Mouse (Mus musculus) lung, embryonic 16.5 days (tissue): ENCODE results near the gene Arf3. TPM values are rescaled to one million over a fixed set of nuclear protein-coding genes. Genes with fewer than 3 reads are reported as not detected.

Experiments used
- ATAC-seq: fragments of 200-750 bp; cut with Nextera tagmentation; 2 replicates; pipeline ENCODE4 v1.8.0; 2017; ENCODE audit warnings: low read depth, mild to moderate bottlenecking, moderate library complexity
- H3K27ac ChIP-seq: fragments of 300-500 bp; sonication (generic); 2 replicates; pipeline ENCODE4 v1.5.1; 2014; ENCODE audit warnings: mild to moderate bottlenecking, control low read depth, low read length
- H3K27me3 ChIP-seq: fragments of 300-500 bp; sonication (generic); 2 replicates; pipeline ENCODE4 v1.6.1; 2014; ENCODE audit warnings: low read depth, low read length, mixed read lengths; ENCODE audit not compliant: control insufficient read depth, insufficient read depth
- H3K36me3 ChIP-seq: fragments of 300-500 bp; sonication (generic); 2 replicates; pipeline ENCODE4 v1.6.1; 2014; ENCODE audit warnings: low read length; ENCODE audit not compliant: control insufficient read depth, insufficient read depth
- H3K4me1 ChIP-seq: fragments of 300-500 bp; sonication (generic); replicated peaks from 2 replicates; pipeline ENCODE4 v1.6.1; 2014; ENCODE audit warnings: low read length, mixed read lengths; ENCODE audit not compliant: control insufficient read depth, insufficient read depth
- H3K4me2 ChIP-seq: fragments of 300-500 bp; sonication (generic); 2 replicates; pipeline ENCODE4 v1.6.1; 2014; ENCODE audit warnings: low read depth, low read length, control low read depth
- H3K4me3 ChIP-seq: fragments of 300-500 bp; sonication (generic); 2 replicates; pipeline ENCODE4 v1.5.1; 2014; ENCODE audit warnings: mild to moderate bottlenecking, low read length, control low read depth
- H3K9ac ChIP-seq: fragments of 300-500 bp; sonication (generic); 2 replicates; pipeline ENCODE4 v1.6.1; 2014; ENCODE audit warnings: low read length, control low read depth
- H3K9me3 ChIP-seq: fragments of 300-500 bp; sonication (generic); 2 replicates; pipeline ENCODE4 v1.6.1; 2016; ENCODE audit warnings: low read length; ENCODE audit not compliant: control insufficient read depth
- WGBS: fragments of 180-500 bp; shearing (Covaris S2); extraction: QIAGEN DNeasy Blood & Tissue Kit; methylation state at CpG from one replicate; pipeline ENCODE4 v1.1.7; 2014; 5-methylcytosine and 5-hydroxymethylcytosine counted together
- polyA plus RNA-seq: library from polyadenylated mRNA; unstranded; fragments of >200 nt; fragmentation: Nextera tagmentation; extraction: Ambion mirVana; gene quantifications from 2 replicates; pipeline ENCODE4 v1.2.1, GENCODE M21; 2015

The Arf3 gene
- polyA plus RNA-seq, 1 experiment from 2014 or later = 40.6 TPM

- no peaks in the 10 kb centered on the region for H3K9me3 ChIP-seq
- H3K9ac ChIP-seq = 0 out of 2 replicates have a peak overlapping the region, but pooled peaks have one; percentile 26
- H3K4me1 ChIP-seq = peaks cover 24% of the 10 kb centered on the region
- H3K27me3 ChIP-seq = peaks cover 79% of the 10 kb centered on the region
- H3K4me3 ChIP-seq = no peak overlapping the region
- ATAC-seq = no peak
- no peak overlapping the region for H3K27ac ChIP-seq
- 21% methylated on average over 15 of the region's 15 CpGs for WGBS
- H3K4me2 ChIP-seq = no peak overlapping the region
- no peaks in the 10 kb centered on the region for H3K36me3 ChIP-seq
Observed at GRCm38 (mm10) chr15:98774096-98774495, 11.1 kb upstream of the Arf3 start.

DNA sequence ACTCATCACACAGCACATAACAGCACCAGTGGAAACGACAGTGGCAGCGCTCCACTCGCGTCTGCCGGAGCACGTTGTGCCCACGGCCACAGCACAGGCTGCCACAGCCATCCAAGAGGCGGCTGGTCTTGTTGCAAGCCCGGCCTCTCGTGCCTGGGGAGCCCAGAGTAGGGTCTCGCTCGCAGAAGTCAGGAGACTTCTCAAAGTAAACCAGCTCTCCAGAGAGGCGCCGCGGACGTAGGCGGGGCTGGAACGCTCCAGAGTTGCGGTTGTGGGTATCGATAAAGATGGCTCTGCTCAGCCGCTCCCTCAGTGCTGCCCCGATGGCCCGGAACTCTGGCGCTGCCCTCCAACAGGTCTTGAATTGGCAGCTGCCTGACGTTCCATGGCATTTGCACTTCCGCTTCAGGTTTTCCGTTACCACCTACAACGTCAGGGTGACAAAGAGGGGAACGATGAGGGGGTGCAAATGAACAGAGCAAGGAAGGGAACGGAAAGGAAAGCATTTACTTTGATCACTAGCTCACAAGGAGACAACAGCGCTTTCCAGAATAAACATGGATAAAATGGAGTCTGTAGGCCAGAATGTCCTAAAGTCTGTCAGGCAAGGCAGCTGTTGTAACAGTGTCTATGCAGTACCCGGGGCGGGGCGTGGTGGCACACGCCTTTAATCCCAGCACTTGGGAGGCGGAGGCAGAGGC is 9.6 kb upstream of the Arf3 start:
- Histone ChIP-seq H3K27ac (no peak overlapping the region), H3K4me2 (peak overlapping the region; percentile 75), H3K4me3 (peak overlapping the region; percentile 46), H3K4me1 (peaks cover 18% of the 10 kb centered on the region), H3K36me3 (no peaks in the 10 kb centered on the region), H3K9ac (peak overlapping the region; percentile 55), H3K27me3 (peaks cover 65% of the 10 kb centered on the region), H3K9me3 (no peaks in the 10 kb centered on the region)
- WGBS = 1% methylated on average over 36 of the region's 36 CpGs
- no peak for ATAC-seq

DNA sequence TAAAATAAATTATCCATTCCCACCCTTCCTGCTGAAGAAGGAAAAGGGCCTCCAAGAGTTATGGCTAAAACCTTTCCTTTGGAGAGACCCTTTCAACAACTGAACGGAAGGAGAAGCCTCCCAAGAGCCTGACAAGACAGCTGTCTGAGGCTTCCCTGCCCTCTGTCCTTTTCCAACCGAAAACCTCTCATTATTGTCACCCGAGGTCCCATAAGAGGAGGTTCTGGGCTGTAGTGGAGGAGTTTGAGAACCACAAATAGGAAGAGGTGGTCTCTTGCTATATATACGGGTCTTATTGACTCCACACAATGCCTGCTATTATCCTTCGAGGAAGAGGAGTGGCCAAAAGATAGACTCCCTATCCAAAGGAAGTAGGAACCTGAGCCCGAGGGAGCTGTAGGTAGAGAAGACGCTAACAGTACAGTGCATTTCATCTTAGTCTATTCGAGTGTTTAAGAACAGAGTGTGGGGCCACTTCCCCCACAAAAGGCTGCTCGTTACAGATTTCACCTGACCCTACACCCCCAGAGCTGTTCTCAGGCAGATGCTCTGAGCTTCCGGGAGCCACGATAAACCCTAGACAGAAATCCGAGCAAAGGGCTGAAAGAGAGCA is 8.9 kb upstream of the Arf3 start:
- peak overlapping the region; percentile 75 for H3K4me2 ChIP-seq
- peaks cover 57% of the 10 kb centered on the region for H3K27me3 ChIP-seq
- WGBS = 7% methylated on average over 12 of the region's 12 CpGs

GRCm38 (mm10) chr15:98768259-98768658 is 5.2 kb upstream of the Arf3 start:
- WGBS = 28% methylated on average over 5 of the region's 5 CpGs
- H3K4me3 ChIP-seq = no peak overlapping the region
- H3K4me2 ChIP-seq = no peak overlapping the region
- no peaks in the 10 kb centered on the region for H3K9me3 ChIP-seq
- no peaks in the 10 kb centered on the region for H3K36me3 ChIP-seq
- ATAC-seq = no peak
- H3K9ac ChIP-seq = no peak overlapping the region
- H3K27me3 ChIP-seq = peaks cover 28% of the 10 kb centered on the region
- H3K4me1 ChIP-seq = peaks cover 15% of the 10 kb centered on the region
- H3K27ac ChIP-seq = no peak overlapping the region

More for the DNA sequence above, 8.9 kb upstream of the Arf3 start:
- Histone ChIP-seq H3K9ac (no peak overlapping the region; the same call in 1 of the 2 replicates), H3K4me3 (peak overlapping the region; percentile 46), H3K27ac (no peak overlapping the region), H3K36me3 (no peaks in the 10 kb centered on the region), H3K4me1 (peaks cover 18% of the 10 kb centered on the region), H3K9me3 (no peaks in the 10 kb centered on the region)
- ATAC-seq = no peak

DNA sequence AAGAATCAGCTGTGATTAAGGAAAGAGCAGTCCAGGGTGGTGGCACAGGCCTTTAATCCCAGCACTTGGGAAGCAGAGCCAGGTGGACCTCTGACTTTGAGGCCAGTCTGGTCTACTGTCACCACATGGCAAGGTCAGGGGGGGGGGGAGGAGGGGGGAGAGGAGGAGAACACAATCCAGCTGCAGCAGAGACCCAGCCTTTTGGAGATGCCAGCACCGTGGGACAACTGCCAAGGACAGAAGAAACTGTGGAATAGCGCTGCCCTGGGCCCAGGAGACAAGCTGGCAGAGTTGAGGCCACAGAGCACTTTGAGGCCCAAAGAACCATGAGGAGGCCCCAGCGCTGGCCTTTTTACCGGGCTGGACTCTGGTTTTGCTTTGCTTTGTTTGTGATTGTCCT is 2.9 kb upstream of the Arf3 start:
- Histone ChIP-seq H3K4me3 (no peak overlapping the region), H3K4me1 (peaks cover 11% of the 10 kb centered on the region), H3K27ac (no peak overlapping the region), H3K36me3 (no peaks in the 10 kb centered on the region), H3K9me3 (no peaks in the 10 kb centered on the region), H3K4me2 (no peak overlapping the region), H3K9ac (no peak overlapping the region), H3K27me3 (peaks cover 9% of the 10 kb centered on the region)
- WGBS = 61% methylated on average over 4 of the region's 4 CpGs
- ATAC-seq = no peak

DNA sequence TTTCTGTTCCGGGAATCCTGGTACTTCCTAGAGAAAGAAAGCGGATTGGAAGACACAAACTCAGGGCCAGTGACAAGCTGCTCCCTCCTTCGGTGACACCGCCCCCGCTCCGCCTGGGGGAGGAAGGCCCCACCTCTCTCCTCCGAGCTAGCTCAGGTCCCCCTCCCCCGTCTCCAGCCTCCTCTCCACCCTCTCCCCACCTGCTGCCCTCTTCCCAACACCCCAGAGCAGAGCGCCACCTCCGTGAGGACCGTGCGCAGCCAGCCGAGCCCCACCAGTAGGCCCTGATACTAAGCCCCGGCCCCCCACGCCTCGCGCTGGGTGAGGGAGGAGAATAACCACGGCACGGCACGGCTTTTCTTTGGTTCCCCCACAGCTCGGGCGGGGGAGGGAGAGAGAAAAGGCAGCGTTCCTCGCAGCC is 803 bp downstream of the Arf3 start:
- peak overlapping the region; percentile 93 for H3K4me3 ChIP-seq
- peak; percentile 83 for ATAC-seq
- peaks cover 6% of the 10 kb centered on the region; the same call in 1 of the 2 replicates for H3K27me3 ChIP-seq
- peaks cover 3% of the 10 kb centered on the region; the same call in 1 of the 2 replicates for H3K36me3 ChIP-seq
- peak overlapping the region; percentile 93 for H3K4me2 ChIP-seq
- WGBS = under 1% methylated on average over 18 of the region's 24 CpGs
- no peaks in the 10 kb centered on the region for H3K9me3 ChIP-seq
- H3K9ac ChIP-seq = peak overlapping the region; percentile 93
- H3K4me1 ChIP-seq = peaks cover 11% of the 10 kb centered on the region
- peak overlapping the region; percentile 79 for H3K27ac ChIP-seq

DNA sequence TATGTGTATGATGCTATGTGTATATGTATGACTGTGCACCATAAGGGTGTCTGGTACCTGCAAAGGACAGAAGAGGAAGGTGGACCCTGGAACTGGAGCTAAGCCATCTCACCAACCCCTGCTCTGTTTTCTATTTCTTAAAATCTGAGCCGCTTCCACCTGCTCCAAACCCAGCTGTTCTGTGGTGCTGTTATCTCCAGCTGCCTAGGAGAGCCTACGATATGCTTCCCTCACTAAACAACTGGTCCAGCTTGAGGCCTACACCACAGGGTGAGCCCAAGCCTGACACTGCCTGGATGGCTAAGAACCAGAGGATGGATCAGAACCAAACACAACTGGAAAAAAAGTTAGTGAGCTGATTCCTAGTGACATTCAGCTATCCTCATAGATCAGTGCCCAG is 8.9 kb downstream of the Arf3 start:
- H3K27ac ChIP-seq = no peak overlapping the region
- H3K4me3 ChIP-seq = no peak overlapping the region
- no peaks in the 10 kb centered on the region for H3K9me3 ChIP-seq
- peaks cover 2% of the 10 kb centered on the region; the same call in 1 of the 2 replicates for H3K36me3 ChIP-seq
- H3K27me3 ChIP-seq = no peaks in the 10 kb centered on the region
- 83% methylated on average over 2 of the region's 2 CpGs for WGBS
- H3K4me1 ChIP-seq = no peaks in the 10 kb centered on the region
- H3K4me2 ChIP-seq = no peak overlapping the region
- H3K9ac ChIP-seq = no peak overlapping the region
- no peak for ATAC-seq

DNA sequence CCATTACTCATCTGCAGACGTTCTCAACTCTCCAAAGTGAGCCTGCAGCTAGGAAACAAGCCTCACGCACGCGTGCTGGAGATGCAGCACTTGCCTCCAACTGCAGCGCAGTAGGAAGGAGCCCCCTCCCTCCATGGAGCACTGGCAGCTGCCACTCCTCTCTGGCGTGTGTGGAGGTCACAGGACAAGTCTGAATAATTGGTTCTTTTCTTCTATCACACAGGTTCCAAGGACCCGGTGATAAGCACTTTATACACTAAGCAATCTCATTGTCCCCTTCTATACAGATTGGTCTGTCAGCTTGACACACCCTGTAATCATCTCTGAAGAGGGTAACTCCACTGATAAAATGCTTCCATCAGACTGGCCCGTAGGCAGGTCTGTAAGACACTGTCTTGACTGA is 10.0 kb downstream of the Arf3 start:
- Histone ChIP-seq H3K9ac (no peak overlapping the region), H3K27ac (no peak overlapping the region), H3K4me3 (no peak overlapping the region), H3K4me1 (no peaks in the 10 kb centered on the region), H3K27me3 (no peaks in the 10 kb centered on the region), H3K36me3 (peaks cover 2% of the 10 kb centered on the region; the same call in 1 of the 2 replicates), H3K4me2 (no peak overlapping the region), H3K9me3 (no peaks in the 10 kb centered on the region)
- 65% methylated on average over 8 of the region's 8 CpGs for WGBS
- ATAC-seq = no peak

DNA sequence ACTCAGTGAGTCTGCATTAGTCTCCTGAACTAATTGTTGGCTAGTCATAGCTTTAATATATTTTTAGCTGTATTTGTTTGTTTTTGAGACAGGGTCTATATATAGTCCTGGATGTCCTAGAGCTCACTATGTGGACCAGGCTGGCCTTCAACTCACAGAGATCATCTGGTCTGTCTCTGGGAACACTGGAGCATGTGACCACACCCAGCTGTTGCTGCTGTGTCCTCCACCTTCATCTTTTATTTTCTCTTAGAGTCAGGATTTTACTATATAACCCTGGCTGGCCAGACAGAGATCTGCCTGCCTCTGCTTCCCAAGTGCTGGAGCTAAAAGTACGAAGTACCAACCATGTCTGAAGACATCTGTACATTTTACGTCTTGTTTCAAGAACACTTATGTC is 13.9 kb downstream of the Arf3 start:
- Histone ChIP-seq H3K9ac (no peak overlapping the region), H3K4me1 (peaks cover 6% of the 10 kb centered on the region), H3K27me3 (no peaks in the 10 kb centered on the region), H3K4me2 (no peak overlapping the region), H3K36me3 (peaks cover 2% of the 10 kb centered on the region; the same call in 1 of the 2 replicates), H3K9me3 (0 out of 2 replicates have a peak, but pooled peaks cover 2% of the 10 kb centered on the region), H3K4me3 (no peak overlapping the region), H3K27ac (no peak overlapping the region)
- 81% methylated on average over 2 of the region's 2 CpGs for WGBS
- ATAC-seq = no peak
